Mouse (Mus musculus) limb, embryonic 14.5 days (tissue): ENCODE data around the gene Dhrs3. TPM values are rescaled to one million over a fixed set of nuclear protein-coding genes. Genes with fewer than 3 reads are reported as not detected.
A peak's percentile ranks its signal among the peaks of the same experiment; 100 is the strongest.

Experiments
- ATAC-seq: fragments of 200-750 bp; cut with Nextera tagmentation; 2 replicates; pipeline ENCODE4 v1.8.0; 2017; ENCODE audit warnings: low read depth, moderate number of reproducible peaks, moderate TSS enrichment; ENCODE audit not compliant: low FRiP score
- DNase-seq: peaks from one replicate; pipeline ENCODE4 v3.0.0-alpha.2; 2015; ENCODE audit warnings: low spot score
- H3K27ac ChIP-seq: fragments of 300-500 bp; sonication (generic); replicated peaks from 2 replicates; pipeline ENCODE4 v1.5.1; 2014; ENCODE audit warnings: low read depth, mild to moderate bottlenecking, low read length, moderate library complexity, mixed read lengths
- H3K27me3 ChIP-seq: fragments of 300-500 bp; sonication (generic); 2 replicates; pipeline ENCODE4 v1.6.1; 2014; ENCODE audit warnings: low read length, mixed read lengths; ENCODE audit not compliant: control insufficient read depth, insufficient read depth
- H3K36me3 ChIP-seq: fragments of 300-500 bp; sonication (generic); 2 replicates; pipeline ENCODE4 v1.6.1; 2014; ENCODE audit warnings: mild to moderate bottlenecking, low read length, moderate library complexity, mixed read lengths; ENCODE audit not compliant: control insufficient read depth, insufficient read depth
- H3K4me1 ChIP-seq: fragments of 300-500 bp; sonication (generic); 2 replicates; pipeline ENCODE4 v1.6.1; 2014; ENCODE audit warnings: antibody characterized with exemption, low read length, mixed read lengths; ENCODE audit not compliant: control insufficient read depth, insufficient read depth
- H3K4me2 ChIP-seq: fragments of 300-500 bp; sonication (generic); replicated peaks from 2 replicates; pipeline ENCODE4 v1.6.1; 2014; ENCODE audit warnings: low read depth, mild to moderate bottlenecking, low read length, moderate library complexity; ENCODE audit not compliant: severe bottlenecking
- H3K4me3 ChIP-seq: fragments of 300-500 bp; sonication (generic); replicated peaks from 2 replicates; pipeline ENCODE4 v1.5.1; 2014; ENCODE audit warnings: low read length
- H3K9ac ChIP-seq: fragments of 300-500 bp; sonication (generic); 2 replicates; pipeline ENCODE4 v1.6.1; 2014; ENCODE audit warnings: mild to moderate bottlenecking, low read depth, low read length, moderate library complexity; ENCODE audit not compliant: severe bottlenecking
- H3K9me3 ChIP-seq: fragments of 300-500 bp; sonication (generic); 2 replicates; pipeline ENCODE4 v1.6.1; 2016; ENCODE audit warnings: low read length; ENCODE audit not compliant: control insufficient read depth
- POLR2A ChIP-seq: fragments of 200-500 bp; IDR thresholded peaks from 2 replicates; pipeline ENCODE4 v1.8.0; 2012; ENCODE audit warnings: inconsistent platforms, mild to moderate bottlenecking, moderate library complexity, borderline replicate concordance; ENCODE audit not compliant: insufficient read depth, insufficient read length; ENCODE audit errors: extremely low read depth
- WGBS: fragments of 180-500 bp; shearing (Covaris S2); extraction: QIAGEN DNeasy Blood & Tissue Kit; methylation state at CpG from one replicate; pipeline ENCODE4 v1.1.7; 2014; 5-methylcytosine and 5-hydroxymethylcytosine counted together
- polyA plus RNA-seq, 2 experiments: library from polyadenylated mRNA; depleted of rRNA in 1 of 2; stranded (reverse) in 1 of 2; unstranded in 1 of 2; fragments of >200 nt; fragmentation: Nextera tagmentation in 1 of 2; extraction: Ambion mirVana in 1 of 2; gene quantifications; 2 replicates each; pipeline versions ENCODE4 v1.2.1 to v1.2.3; 2012 to 2014

Dhrs3 gene
- polyA plus RNA-seq, 2 experiments, result 69.7 to 121 TPM

GRCm38 (mm10) chr4:144905128-144905527 lies 12.5 kb downstream of the Dhrs3 start:
- no peak overlapping the region for H3K27ac ChIP-seq
- no peak for DNase-seq
- no peaks in the 10 kb centered on the region for H3K27me3 ChIP-seq
- WGBS, result 65% methylated on average over 5 of the region's 5 CpGs
- no peaks in the 10 kb centered on the region for H3K9me3 ChIP-seq
- H3K9ac ChIP-seq, result no peak overlapping the region
- H3K4me2 ChIP-seq, result no peak overlapping the region
- peaks cover 7% of the 10 kb centered on the region; the same call in 1 of the 2 replicates for H3K4me1 ChIP-seq
- H3K4me3 ChIP-seq, result no peak overlapping the region
- no peak for ATAC-seq
- no peak for TF ChIP-seq POLR2A
- peaks cover 41% of the 10 kb centered on the region for H3K36me3 ChIP-seq

DNA sequence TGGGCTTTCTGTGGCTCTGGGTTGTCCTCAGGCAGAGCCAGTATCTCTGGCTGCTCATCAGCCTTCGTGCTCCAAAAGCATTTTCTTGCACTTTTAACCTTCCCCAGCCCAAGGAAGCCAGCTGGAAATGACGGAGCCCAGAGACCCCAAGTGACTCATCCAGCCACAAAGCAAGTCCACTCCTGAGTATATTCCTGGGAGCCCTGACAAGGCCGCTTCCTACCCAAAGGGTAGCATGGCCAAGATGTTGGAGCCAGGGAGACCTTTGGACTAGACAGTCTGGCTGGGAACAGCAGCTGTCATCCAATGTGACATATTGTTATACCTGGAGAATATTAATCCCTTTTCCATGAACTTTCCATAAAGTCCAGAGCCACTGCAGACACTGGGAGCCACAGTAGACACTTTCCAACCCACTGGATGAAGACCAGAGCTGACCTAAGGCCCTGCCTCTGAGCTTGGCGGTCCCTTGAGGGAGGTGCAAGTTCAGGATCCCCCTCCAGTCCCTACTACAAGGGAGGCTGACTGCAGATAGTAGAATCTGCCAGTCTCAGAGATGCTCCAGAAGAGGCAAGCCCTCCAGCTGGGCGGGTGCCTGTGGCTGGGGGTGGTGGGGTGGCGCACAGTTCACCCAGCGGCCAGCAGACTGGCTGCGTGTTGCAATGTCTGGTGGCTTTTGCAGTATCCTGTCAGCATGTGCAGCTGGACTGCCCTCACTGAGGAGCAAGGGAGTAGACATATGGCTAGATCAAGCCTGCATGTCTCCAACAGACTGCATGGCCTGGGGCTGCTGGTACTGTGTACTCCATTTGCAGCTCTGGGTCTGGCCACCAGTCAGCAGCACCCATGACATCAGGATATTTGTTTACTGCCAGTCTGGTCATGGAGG lies 13.6 kb downstream of the Dhrs3 start:
- no peak for TF ChIP-seq POLR2A
- Histone ChIP-seq H3K27me3 (no peaks in the 10 kb centered on the region), H3K27ac (no peak overlapping the region), H3K36me3 (peaks cover 33% of the 10 kb centered on the region), H3K9me3 (no peaks in the 10 kb centered on the region), H3K4me2 (no peak overlapping the region), H3K4me1 (peaks cover 7% of the 10 kb centered on the region; the same call in 1 of the 2 replicates), H3K4me3 (no peak overlapping the region), H3K9ac (no peak overlapping the region)
- 84% methylated on average over 8 of the region's 8 CpGs for WGBS
- ATAC-seq (0 out of 2 replicates have a peak, but pooled peaks have one; percentile 27), DNase-seq (no peak)

DNA sequence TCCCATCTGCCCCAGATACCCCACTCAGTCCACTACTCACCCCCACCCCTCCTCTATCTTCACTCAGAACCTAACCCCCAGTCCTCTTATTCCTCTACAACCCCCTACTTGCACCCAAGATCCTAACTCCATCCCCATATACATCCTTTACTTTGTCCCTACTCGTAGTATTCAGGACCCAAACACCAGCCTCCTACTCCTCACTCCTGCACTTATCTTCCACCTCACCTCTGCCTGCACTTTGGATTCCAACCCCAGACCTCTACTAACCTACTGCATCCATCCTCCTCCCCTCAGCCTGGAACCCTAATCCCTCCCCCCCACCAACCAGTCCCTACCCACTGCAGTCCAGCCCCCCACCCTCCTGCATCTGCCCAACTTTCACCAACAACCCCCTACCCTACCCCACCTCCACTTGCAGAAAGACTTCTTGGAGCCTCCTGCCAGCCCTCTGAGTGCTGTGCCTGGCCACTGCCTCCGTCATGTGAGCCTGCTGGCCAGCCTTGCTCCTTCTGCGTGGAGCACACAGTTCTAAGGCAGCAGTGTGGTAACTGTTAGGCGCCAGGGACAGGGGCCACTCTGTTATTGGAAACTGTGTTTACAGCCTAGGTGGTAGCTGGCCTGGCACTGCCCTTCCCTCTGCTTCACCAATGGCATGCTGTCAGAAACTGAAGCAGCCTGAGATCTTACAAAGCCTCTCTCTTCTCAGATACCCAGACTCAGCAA lies 14.5 kb downstream of the Dhrs3 start:
- TF ChIP-seq POLR2A, result no peak
- Histone ChIP-seq H3K36me3 (peaks cover 27% of the 10 kb centered on the region), H3K27ac (no peak overlapping the region), H3K4me3 (no peak overlapping the region), H3K9ac (no peak overlapping the region), H3K4me1 (peaks cover 7% of the 10 kb centered on the region; the same call in 1 of the 2 replicates), H3K27me3 (no peaks in the 10 kb centered on the region), H3K4me2 (no peak overlapping the region), H3K9me3 (no peaks in the 10 kb centered on the region)
- DNase-seq (no peak), ATAC-seq (no peak)
- WGBS, result 82% methylated on average over 4 of the region's 4 CpGs

GRCm38 (mm10) chr4:144908825-144909224 lies 16.2 kb downstream of the Dhrs3 start:
- DNase-seq, result no peak
- Histone ChIP-seq H3K9me3 (no peaks in the 10 kb centered on the region), H3K9ac (no peak overlapping the region), H3K27ac (no peak overlapping the region), H3K27me3 (no peaks in the 10 kb centered on the region), H3K4me3 (no peak overlapping the region), H3K4me2 (no peak overlapping the region), H3K4me1 (peaks cover 7% of the 10 kb centered on the region; the same call in 1 of the 2 replicates), H3K36me3 (peaks cover 19% of the 10 kb centered on the region)
- no peak for ATAC-seq
- TF ChIP-seq POLR2A, result no peak

GRCm38 (mm10) chr4:144910281-144910680 lies 17.7 kb downstream of the Dhrs3 start:
- Histone ChIP-seq H3K36me3 (peaks cover 23% of the 10 kb centered on the region), H3K9me3 (no peaks in the 10 kb centered on the region), H3K27ac (no peak overlapping the region), H3K9ac (no peak overlapping the region), H3K4me3 (no peak overlapping the region), H3K4me2 (no peak overlapping the region), H3K27me3 (no peaks in the 10 kb centered on the region), H3K4me1 (peaks cover 7% of the 10 kb centered on the region; the same call in 1 of the 2 replicates)
- no peak for DNase-seq
- ATAC-seq, result no peak
- TF ChIP-seq POLR2A, result no peak
- WGBS, result 86% methylated on average over 3 of the region's 3 CpGs
